Mouse (Mus musculus) spleen, postnatal 36 days (tissue): ENCODE results near the gene Tenm3.
"Not testable (repeated sequence)": the region's sequence is repeated elsewhere in the genome, so short reads cannot be mapped to it uniquely, and the experiment has no call there.

ENCODE experiments used
- DNase-seq, 2 experiments: peaks; one replicate each; pipeline ENCODE4 v3.0.0; 2022; ENCODE audit warnings: low spot score in 2 of 2, mixed read lengths in 1 of 2

Gene Tenm3

GRCm38 (mm10) chr8:48204838-48205345 is 638.9 kb downstream of the Tenm3 start:
- DNase-seq: no peak

- no peak for DNase-seq
Observed at GRCm38 (mm10) chr8:48204114-48204837, 639.5 kb downstream of the Tenm3 start.

DNA sequence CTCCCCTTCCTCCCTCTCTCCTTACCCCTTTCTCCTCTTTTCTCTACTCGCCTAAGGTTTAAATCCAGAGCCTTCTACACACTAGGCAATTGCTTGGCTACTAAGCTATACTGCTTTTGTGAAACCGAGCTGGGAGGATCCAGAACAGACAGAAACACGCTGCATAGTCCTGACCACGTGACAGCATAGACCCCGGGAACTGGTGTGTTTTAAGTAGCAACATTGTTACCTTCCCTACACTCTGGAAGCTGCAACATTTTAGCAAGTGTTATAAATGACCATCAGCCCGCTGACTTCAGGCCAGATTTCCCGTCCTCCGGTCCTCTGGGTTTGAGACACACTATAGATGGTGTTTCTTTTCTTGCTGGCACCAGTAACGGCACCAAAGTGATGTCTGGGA is 640.1 kb downstream of the Tenm3 start:
- DNase-seq: no peak

GRCm38 (mm10) chr8:48203161-48203560 is 640.6 kb downstream of the Tenm3 start:
- no peak for DNase-seq

DNA sequence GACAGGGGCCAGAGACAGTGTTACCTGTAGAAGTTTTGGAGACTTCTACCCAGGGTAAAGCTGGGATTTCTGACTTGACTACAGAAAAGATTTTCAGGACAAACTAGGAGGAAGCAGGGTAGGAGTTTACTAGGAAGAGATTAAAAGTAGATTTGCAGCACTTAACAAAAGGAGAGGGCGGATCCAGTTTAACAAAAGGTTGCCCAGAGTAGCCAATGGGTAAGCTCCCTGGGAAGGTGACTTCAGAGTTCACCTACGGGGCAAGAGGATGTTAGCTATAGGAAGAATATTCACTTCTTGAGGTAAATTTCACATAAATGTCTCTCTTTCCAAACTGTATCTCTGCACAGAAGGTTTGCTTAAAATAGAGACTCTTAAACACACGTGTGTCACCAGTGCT is 641.1 kb downstream of the Tenm3 start:
- no peak for DNase-seq

GRCm38 (mm10) chr8:48199171-48199570 is 644.6 kb downstream of the Tenm3 start:
- DNase-seq: no peak

GRCm38 (mm10) chr8:48195971-48196370 is 647.8 kb downstream of the Tenm3 start:
- no peak for DNase-seq

GRCm38 (mm10) chr8:48188586-48188985 is 655.2 kb downstream of the Tenm3 start:
- no peak for DNase-seq

GRCm38 (mm10) chr8:48183758-48184157 is 660.0 kb downstream of the Tenm3 start:
- DNase-seq: no peak

DNA sequence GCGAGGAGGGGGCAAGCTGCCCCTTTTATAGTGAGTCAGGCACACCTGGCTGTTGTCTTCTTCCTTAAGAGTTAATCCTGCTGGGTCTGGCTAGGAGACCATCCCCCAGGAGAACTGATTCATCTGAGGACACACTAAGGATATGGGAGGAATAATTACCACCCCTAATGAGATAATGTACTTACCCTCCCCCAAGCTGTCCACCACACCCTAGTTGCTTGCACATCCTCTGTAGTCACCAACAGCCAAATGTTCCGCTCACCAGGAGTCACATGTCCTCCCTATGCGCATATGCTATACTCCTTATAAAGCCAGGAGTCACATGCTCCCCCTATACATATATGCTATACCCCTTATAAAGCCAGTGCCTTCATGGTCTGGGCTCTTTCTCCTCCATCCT is 662.8 kb downstream of the Tenm3 start:
- no peak for DNase-seq

DNA sequence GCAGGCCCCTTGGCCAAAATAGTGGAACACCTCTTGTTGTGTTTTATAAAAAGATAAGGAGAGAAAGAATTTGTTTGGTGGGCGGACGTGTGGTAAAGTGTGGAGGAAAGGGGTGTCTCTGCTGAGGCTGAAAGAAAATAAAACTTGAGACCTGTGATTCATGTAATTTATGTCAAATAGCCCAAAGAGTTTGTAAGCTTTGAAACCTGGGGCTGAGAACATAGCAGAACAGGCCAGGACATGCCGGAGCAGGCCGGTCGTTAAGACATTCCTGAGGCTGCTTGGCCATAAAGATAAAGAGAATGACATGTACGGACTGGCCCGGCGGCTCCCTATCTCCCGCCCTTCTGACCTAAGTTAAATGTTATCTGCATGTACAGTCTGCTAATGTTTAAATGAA is 663.6 kb downstream of the Tenm3 start:
- DNase-seq: not testable (repeated sequence)

DNA sequence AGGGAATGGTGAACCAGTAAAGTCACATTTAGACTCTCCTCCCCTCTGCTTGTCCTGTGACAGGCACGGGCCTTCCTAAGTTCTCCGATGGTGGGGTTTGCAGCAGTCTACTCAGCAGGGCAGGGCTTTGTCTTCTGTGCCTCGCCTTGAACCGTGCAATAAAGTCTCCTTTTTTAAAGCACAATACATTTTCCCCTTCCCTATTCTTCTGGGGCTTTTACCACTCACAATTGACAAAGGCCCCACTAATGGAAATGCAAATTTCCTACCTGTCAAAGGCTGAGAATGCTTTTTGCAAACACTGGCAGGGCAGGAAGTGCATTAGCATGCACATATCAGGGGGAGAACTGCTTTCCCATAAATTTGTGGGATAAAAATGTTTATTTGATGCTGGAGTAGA is 664.8 kb downstream of the Tenm3 start:
- DNase-seq: no peak

DNA sequence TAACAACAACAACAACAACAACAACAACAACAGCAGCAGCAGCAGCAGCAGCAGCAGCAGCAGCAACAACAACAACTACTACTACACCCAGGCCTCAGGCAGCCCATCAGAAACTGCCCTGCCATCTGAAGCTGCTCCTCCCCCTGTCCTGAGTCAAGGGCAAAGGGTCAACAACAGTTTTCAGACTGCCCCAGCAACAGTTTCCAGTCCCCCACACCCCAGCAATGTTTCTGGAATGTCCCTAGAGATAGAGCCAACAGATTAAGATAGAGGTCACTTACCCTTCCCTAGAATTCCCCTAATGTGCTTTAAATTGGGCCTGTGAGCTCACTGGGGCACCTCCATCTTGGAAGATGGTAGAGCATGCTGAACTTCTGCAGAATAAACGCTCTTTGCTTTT is 665.9 kb downstream of the Tenm3 start:
- DNase-seq: no peak
